Mouse (Mus musculus) monocyte, adult 2 months (primary cell): ENCODE measurements at regions not wholly inside any gene's neighbourhood (a gene's known extent, or its start where the extent isn't known, plus 50 kb on each side); places are given as distances from the start of the nearest gene placed in this dataset.

Experiments
- DNase-seq, 2 experiments: peaks; one replicate each; pipeline ENCODE4 v3.0.0; 2022; ENCODE audit warnings: low spot score in 2 of 2, low read depth in 1 of 2

GRCm38 (mm10) chr1:35858342-35858741 is 209.9 kb upstream of the Hs6st1 start:
- DNase-seq = no peak

GRCm38 (mm10) chr1:35860779-35861178 is 207.4 kb upstream of the Hs6st1 start:
- DNase-seq = no peak

DNA sequence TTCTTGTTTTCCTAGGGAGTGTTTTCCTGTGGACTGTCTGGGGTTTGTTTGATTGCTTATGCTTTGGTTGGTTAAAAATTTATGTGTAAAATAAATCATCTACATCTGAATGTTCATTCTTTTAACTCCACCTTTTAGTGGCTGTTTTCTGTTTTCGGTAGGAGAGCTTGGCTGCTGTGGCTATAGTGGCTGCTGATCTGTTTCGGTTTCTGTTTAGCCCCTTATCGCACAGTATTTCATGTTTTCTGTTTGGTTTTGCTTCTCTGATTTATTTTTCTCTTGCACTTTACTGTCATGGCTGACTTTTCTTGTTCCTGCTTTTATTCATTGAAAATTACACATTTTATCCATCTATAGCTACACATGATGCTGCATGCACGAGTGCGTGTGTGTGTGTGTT is 206.0 kb upstream of the Hs6st1 start:
- DNase-seq = no peak

GRCm38 (mm10) chr1:35862661-35863060 is 205.5 kb upstream of the Hs6st1 start:
- DNase-seq = no peak

GRCm38 (mm10) chr1:35864246-35864645 is 204.0 kb upstream of the Hs6st1 start:
- DNase-seq = no peak

- DNase-seq = no peak
Observed at GRCm38 (mm10) chr1:35865263-35865662, 202.9 kb upstream of the Hs6st1 start.

DNA sequence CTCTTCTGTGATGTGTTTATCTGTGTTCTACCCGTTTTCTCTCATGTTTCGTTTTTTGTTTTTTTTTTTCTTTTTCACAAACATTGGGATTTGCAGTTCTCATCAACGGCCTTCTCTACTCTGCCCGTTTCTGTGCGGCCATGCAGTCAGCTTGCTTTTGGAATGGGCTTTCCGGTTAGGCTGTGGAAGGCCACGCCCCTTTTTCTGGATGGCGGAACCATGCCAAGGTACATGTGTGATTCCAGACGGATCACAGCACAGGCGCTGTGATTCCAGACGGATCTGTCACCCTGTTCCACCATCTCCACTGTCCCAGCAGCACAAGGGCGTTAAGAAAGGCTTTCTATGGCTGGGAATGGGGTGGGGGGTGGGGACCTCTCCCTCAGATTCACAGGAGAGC is 201.6 kb upstream of the Hs6st1 start:
- no peak for DNase-seq

GRCm38 (mm10) chr1:35869381-35870143 is 198.6 kb upstream of the Hs6st1 start:
- peak; percentile 64 to 72 for DNase-seq

GRCm38 (mm10) chr1:35870144-35870827 is 197.9 kb upstream of the Hs6st1 start:
- no peak for DNase-seq

- DNase-seq = no peak
Observed at GRCm38 (mm10) chr1:35873038-35873437, 195.2 kb upstream of the Hs6st1 start.

DNA sequence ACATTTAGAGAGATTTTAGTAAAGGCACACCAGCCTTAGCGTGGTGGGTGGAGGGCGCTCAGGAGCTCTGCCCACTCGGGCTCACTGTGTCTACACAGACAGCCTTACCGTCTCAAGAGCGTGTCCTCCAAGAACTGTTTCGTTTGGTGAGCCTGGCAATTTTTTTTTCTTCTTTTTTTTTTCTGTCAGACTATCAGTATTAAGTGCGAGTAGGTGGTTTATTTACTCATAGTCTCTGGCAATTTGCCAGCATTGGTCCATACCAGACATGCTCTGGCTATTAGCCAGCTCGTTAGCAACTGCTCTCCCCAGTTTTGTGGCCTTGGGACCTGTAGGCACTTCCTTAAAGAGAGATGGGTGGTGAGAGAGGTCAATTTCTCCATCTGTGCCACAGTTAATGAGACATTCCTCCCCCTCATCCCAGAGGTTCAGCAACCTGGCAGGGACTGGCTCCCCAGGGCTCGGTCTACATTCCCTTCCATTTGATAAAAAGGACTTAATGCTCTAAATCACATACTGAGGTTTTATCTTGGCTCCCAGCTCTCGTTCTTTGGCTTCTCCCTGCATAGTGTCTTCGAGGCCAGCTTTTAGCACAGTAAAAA is 192.9 kb upstream of the Hs6st1 start:
- DNase-seq = no peak

GRCm38 (mm10) chr1:35878426-35878825 is 189.8 kb upstream of the Hs6st1 start:
- DNase-seq = no peak

GRCm38 (mm10) chr1:35879388-35880093 is 188.7 kb upstream of the Hs6st1 start:
- DNase-seq = no peak

DNA sequence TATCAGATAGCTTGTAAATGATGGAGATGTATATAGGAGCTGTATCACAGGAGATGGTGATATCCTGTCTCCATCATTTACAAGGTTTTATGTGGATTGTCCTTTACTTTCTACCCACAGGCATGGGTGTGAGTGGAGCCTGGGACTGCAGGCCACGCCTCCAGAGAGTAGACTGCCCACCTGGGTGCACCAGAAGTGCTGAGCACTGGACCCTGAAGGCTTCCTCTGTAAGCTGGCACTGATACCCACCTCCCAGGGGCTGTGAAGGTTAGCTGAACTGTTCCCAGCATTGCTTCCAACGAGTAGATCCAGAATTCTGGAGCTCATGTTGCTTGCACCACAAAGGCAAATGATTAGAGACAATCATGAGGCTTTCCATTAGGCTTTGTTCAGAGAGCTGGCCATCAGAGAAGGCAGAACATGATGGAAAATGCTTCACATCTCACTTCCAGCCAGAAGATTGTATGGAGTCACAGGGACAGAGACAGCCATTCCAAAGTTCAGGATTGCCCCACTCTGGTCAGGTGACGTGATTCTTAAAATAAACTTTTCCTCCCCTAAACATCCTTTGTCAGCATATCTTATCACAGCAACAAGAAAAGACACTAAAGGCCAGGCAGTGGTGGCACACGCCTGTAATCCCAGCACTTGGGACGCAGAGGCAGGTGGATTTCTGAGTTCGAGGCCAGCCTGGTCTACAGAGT is 187.5 kb upstream of the Hs6st1 start:
- no peak for DNase-seq

DNA sequence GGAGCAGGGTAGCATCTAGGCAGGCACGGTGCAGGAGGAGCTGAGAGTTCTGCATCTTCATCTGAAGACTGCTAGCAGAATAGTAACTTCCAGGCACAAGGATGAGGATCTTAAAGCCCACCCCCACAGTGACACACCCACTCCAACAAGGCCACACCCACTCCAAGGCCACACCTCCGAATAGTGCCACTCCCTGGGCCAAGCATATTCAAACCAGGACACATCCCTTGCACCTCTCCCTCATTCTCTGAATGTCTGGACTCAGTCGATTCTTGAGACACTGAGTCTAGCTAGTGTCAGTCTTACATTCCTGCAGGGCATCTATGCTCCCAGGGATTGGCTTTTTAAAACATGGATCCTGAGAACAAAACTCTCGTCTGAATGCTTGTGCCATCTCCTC is 186.7 kb upstream of the Hs6st1 start:
- DNase-seq = no peak

- DNase-seq = no peak
Observed at GRCm38 (mm10) chr1:35882101-35882500, 186.1 kb upstream of the Hs6st1 start.

GRCm38 (mm10) chr1:35889731-35890499 is 178.3 kb upstream of the Hs6st1 start:
- no peak for DNase-seq

DNA sequence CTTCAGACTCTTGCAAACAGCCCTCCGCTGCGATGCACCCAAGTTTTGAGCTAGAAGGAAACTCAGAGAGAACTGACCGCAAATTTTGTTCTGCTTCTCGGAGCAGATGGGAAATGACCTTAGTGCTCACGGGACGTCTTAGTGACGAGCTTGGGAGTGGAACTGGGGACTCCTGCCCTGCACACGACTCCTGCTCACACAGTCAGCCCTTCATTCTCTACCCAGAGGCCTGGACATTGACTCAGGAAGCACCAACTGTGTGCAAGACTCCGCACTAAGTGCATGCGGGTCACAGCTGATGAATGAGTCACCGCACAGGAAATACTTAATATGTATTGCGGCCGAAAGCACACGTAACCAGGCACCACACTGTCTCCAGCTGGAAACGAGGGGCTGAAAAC is 177.7 kb upstream of the Hs6st1 start:
- peak; percentile 45 to 54 for DNase-seq

DNA sequence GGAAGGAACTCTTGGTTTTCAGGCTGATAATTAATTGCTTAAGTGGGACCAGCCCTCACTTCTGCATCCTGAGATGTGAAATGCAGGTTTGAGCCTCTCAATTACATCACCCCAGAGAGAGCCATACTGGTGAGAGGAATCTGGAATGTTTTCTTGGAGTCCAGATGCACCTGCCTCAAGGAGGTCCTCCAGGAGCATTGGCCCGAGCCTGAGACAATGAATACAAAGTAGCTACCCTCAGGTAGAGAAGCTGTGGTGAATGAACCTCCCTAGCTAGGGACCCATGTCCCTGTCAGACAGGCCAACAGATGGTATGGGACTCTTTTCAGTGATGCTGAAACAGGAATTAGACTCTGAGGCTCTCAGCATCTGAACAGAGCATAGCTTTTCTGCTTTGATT is 168.7 kb upstream of the Hs6st1 start:
- DNase-seq = no peak

GRCm38 (mm10) chr1:35904001-35904547 is 164.1 kb upstream of the Hs6st1 start:
- no peak for DNase-seq
